Mouse (Mus musculus): ENCODE results near the gene Eif3f.

DNA sequence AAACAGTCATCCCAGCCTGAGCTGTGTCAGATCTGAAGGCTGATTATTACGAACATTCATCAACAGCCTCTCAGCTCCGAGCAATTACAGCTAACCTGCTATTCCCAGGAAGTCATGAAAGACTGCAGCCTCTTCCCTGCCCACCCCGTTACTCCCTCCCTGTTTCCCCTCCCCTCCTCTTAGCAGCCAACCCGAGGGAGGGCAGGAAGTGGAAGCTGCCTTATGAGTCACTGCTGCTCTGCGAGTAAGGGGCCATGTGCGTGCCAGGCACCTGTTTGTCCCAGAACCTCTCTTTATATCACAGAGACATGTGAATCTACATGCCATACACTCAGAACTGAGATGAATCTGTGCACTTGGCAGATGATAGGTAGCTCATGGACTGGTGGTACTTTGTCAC is 34.0 kb downstream of the Eif3f start:
- TF ChIP-seq ZC3H11A (IDR thresholded peaks at IDR 0.05; ENCODE audit: borderline replicate concordance, low read depth, low read length) (no peak), ZNF384 (IDR thresholded peaks at IDR 0.05; ENCODE audit: low read depth, low read length) (no peak)

Data from ES-E14 (cell line).